Mouse (Mus musculus) inflammation-experienced regulatory T-cells, adult 6 months (primary cell): Measurements from ENCODE around the gene Arhgap25. TPM values are rescaled to one million over a fixed set of nuclear protein-coding genes. Genes with fewer than 3 reads are reported as not detected.
"Not testable (repeated sequence)": the region's sequence is repeated elsewhere in the genome, so short reads cannot be mapped to it uniquely, and the experiment has no call there.

Experiments
- ATAC-seq: one replicate; pipeline ENCODE4 v1.8.0; 2017
- polyA plus RNA-seq, 3 experiments: library from polyadenylated mRNA; unstranded; fragments of 100-300 nt; shearing (Covaris generic); gene quantifications; one replicate each; pipeline ENCODE4 v1.2.1; 2017

Gene Arhgap25
- polyA plus RNA-seq = 100 to 1,000 TPM in 2 of 3 experiments, 10 to 100 TPM in 1; 77.8 to 111 (median 105) TPM

GRCm38 (mm10) chr6:87532953-87533710 lies at the start of gene Arhgap25:
TSS of gene Arhgap25 (minus strand) at chr6:87533259.
- peak; percentile 42 for ATAC-seq

DNA sequence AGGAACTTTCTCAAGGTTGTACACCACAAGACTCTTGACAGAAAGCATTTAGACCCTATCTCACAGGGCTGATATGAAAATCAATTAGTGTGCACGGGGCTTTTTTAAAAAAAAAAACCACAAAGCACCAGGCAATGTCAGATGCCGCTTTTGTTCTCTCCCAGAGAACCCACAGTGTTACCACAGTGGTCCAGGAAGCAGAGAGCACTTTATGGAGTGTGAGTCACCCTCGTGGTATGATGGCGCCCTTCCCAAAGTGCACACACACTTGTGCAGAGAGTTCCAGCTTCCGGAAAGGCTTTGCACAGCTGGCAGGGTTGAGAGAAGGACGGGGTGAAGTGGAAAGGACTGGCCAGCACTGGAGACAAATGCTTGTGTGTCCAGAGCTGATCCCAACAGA lies 49.4 kb upstream of the Arhgap25 start:
- no peak for ATAC-seq

DNA sequence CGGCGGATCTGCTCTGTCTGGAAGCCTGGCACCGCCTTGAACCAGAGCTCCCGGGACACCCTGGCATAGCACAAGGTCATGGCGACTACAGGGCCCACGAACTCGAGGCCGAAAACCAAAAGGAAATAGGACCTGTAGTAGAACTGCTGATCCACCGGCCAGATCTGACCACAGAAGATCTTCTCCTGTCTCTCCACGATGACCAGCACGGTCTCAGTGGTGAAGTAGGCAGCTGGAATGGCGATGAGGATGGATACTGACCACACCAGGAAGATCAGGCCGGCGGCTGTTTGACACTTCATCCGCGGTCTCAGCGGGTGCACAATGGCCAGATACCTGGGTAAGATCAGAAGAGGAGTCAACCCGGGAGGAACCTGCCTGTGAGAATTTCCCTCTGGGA lies 48.5 kb upstream of the Arhgap25 start:
- ATAC-seq = no peak

- no peak for ATAC-seq
Measured at GRCm38 (mm10) chr6:87581071-87581470, 48.0 kb upstream of the Arhgap25 start.

DNA sequence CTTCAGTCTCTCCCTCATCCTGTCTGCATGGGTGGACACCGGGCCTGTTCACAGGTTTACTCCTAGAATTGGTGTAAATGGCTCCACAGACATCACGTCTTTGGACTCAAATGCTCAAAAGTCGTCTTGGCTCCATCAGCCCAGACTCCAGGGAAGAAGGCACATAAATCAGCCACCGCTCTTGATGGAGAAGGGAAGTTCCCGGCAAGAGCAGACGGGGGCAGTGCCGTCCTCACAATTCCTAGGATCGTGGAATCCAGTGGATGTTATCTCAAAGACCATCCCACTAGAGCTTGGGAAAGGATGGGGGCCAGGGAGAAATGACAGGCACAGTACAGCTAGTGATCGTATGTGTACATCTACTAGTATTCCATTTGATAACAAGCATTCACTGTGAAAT lies 45.2 kb upstream of the Arhgap25 start:
- no peak for ATAC-seq

DNA sequence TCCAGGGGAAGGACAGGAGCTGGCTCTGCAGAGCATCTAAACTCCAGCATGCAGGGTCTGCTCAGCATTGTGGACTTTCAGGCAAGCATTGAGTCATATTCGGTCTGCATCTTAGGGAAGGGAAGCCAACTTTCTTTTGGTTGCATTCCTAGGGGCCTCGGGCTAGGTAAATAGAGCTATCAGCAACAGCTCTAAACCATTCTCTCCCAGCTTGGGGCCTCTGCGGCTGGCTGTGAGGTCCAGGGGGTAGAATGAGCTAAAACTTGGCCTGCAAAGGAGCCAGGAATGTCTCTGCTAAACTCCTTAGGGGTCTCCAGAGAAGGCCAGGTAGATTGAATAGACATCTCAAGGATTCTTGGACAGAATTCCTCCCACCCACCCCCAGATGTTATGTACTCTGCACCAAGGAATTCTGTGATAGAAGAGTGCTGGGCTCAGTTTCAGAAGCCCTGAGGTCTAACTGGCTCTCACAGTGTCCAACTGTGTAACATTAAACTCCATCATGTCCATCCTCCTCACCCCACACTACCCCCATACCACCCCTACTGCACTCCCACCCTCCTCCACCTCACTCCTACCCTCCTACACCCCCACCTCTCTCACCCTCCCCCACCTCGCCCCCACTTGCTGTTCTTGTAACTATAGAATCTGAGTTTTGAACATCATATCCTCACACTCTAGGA lies 43.7 kb upstream of the Arhgap25 start:
- no peak for ATAC-seq

- ATAC-seq = not testable (repeated sequence)
Measured at GRCm38 (mm10) chr6:87571863-87572262, 38.8 kb upstream of the Arhgap25 start.

- ATAC-seq = no peak
Measured at GRCm38 (mm10) chr6:87567686-87568593, 34.9 kb upstream of the Arhgap25 start.

- no peak for ATAC-seq
Measured at GRCm38 (mm10) chr6:87565166-87565565, 32.1 kb upstream of the Arhgap25 start.

DNA sequence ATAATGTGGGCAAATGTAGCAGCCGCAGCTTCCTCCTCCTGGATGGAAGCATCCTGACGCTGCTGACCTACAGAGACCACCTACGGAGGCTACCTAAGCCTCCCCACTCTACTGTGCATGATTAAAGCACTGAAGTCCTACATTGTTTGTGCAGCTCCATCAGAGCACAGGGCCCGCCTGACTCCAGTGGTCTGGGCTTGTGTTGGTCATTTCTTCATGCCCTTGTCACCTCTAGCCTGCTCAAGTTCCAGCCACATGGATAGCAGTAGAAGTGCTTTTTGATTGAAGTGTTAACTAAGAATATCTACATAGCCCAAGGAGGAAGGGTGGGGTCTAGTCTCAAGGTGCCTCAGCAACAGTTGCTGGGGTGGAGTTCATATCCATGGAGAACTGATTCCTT lies 31.3 kb upstream of the Arhgap25 start:
- no peak for ATAC-seq

DNA sequence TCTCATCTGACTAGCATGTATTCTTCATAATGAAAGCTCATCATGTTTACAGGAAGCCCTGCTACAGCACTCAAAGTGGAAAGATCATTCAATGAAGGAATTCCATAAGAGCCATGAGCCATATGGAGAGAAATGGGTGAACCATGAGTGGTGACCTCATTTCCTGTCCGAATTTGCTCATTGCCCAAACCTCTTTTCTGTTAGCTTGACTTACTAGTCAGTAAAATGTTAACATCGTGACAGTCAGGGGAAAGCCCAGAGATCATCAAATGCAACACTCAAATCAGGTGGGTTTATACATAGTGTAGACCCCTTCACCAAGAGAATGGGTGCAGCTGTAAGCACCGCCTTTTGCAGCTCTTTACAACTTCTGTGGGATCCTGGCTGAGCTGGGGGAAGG lies 20.7 kb upstream of the Arhgap25 start:
- no peak for ATAC-seq

GRCm38 (mm10) chr6:87552054-87552807 lies 19.2 kb upstream of the Arhgap25 start:
- peak; percentile 34 for ATAC-seq

DNA sequence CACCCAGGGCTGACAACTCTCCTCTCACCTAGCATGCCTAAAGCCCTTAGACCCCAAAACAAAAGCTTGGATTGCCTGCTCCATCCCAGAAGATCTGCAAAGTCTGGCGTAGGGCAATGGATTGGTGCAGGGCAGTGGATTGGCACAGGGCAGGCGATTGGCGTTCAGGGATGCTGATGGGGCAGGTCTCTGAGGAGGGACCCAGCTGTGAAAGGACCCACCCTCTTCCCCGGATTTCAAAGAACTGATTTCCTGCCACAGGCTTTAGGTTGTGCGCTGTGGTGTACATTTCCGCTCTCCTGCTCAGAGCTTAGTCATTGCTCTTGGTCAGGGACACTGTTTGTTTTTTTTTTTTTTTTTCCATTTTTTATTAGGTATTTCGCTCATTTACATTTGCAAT lies 14.8 kb upstream of the Arhgap25 start:
- ATAC-seq = peak; percentile 96

DNA sequence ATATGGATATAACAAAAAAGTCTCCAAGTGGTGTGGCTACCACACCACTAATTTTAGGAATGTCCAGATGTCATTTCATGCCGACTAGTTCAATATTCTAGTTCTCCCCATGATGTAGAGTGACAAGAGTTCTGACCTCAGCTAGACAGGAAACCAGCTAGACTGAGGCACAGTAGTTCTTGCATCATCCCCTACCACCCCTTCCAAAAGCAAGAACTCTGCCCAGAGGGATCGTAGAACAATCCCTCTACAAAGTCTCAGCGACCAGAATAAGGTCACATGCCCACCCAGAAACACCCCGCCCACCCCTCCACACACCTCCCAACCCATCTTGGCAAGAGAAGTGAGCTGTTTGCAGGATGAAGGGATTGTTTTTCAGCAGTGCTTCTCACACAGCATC lies 14.4 kb upstream of the Arhgap25 start:
- ATAC-seq = peak; percentile 57

DNA sequence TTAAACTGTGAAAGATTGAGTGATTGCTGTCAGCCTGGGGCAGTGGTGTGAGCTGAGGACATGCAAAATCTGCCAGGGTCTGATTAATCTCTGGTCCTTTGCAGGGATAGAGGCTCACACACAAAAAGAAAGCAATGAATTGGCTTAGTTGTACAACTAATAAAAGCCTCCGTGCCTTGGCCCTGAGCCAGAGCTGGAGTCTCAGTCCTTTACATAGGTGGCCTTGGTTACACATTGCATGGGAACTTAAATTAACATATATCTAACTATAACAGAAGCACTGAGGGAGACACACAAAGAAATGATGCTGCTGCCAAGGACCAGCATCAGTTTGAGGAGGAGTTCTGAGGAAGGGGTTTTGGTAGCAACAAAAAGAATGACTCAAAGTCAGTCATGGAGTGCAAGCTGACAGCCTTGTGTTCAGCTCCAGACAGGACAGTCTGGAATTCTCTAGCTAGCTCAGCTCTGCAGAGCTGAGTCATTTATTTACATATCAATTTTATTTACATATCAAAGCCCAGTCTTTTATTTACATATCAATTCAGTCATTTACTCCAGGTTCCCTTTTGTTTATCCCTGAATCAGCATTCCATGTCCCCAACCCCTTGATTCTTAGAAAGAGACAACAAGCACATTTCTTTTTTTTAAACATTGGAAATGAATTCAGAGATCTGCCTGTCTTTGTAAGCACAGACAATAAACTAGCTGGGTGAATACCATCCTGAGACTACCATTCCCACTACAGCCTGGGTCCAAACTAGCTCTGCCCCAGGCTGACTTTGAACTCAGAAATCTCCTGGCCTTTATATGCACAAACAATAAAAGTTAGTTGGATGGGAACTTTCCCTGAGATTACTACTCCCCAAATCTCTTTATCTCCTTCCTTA lies 12.5 kb upstream of the Arhgap25 start:
- ATAC-seq = no peak

- peak; percentile 91 for ATAC-seq
Measured at GRCm38 (mm10) chr6:87542027-87542426, 9.0 kb upstream of the Arhgap25 start.

GRCm38 (mm10) chr6:87541171-87541571 lies 8.1 kb upstream of the Arhgap25 start:
- ATAC-seq = peak; percentile 27

GRCm38 (mm10) chr6:87538376-87539270 lies 5.6 kb upstream of the Arhgap25 start:
- no peak for ATAC-seq

DNA sequence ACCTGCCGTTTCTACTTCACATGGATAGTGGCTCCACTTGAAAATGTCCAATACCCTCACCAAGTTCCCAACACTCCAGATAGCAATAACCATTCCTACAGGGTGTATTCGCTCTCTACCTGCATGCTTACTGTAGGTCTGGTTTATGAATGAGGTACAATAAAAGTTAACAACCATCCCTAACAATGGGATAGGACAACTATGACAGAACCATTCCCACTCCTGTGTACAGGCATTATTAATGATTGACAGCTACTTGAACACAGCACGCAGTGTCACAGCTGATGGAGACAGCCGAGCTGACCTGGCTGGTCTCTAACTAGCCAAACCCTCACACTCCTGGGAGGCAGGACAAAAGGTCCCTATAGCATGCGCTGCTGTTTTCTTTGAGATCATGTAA lies 4.6 kb upstream of the Arhgap25 start:
- no peak for ATAC-seq

DNA sequence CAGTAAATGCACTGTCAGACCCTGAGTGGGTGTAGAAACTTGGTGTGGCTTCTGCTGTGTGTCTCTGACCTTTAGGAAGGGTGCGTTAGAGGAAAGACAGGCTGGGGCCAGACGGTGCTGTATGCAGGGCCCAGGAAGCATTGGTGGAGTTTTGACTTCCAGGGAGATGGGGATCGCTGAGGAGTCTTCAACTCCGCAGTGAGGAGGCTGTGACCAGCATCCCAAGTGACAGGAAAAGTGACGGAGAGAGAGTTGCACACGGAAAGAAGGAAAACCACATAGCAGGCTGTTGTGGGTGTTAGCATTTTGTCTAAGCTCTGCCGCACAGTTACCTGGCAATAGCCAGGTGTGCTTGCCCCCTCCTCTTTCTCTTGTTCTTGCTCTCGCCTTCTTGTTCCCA lies 3.2 kb upstream of the Arhgap25 start:
- peak; percentile 18 for ATAC-seq
